ENCODE assay signal across 1 mouse cellular context in genomic region chr5:143918120-143918519, GRCm38 (mm10).
TF ChIP-seq lines count a peak whose summit lies in the region.

No protein-coding gene starts in this region.

TF ChIP-seq in CH12.LX, 34 proteins besides CTCF, POLR2A, EP300 and RAD21:
- TF ChIP-seq MAFK (IDR thresholded peaks at IDR 0.05; ENCODE audit: insufficient replicate concordance, low read length) (0 out of 2 replicates have a peak, but pooled peaks have one; percentile 49), CHD1 (IDR thresholded peaks at IDR 0.05; ENCODE audit: low read depth, low read length) (no peak)
